Mouse (Mus musculus) 3134 (cell line): ENCODE results near the gene Ppp4r1.

Experiments
- DNase-seq: peaks from one replicate; pipeline ENCODE4 v3.0.0-alpha.2; 2011; ENCODE audit warnings: low spot score; ENCODE audit not compliant: insufficient read length; ENCODE audit errors: extremely low read depth

Ppp4r1 gene

GRCm38 (mm10) chr17:65782551-65783141 lies at the start of gene Ppp4r1:
Gene Ppp4r1, plus strand, starts transcription at chr17:65782573.
- peak; percentile 89 for DNase-seq

- DNase-seq: no peak
These were observed 49.7 kb upstream of the Ppp4r1 start for GRCm38 (mm10) chr17:65732666-65733065.

GRCm38 (mm10) chr17:65735088-65735487 lies 47.3 kb upstream of the Ppp4r1 start:
- DNase-seq: no peak

- DNase-seq: peak; percentile 64
These were observed 45.2 kb upstream of the Ppp4r1 start for GRCm38 (mm10) chr17:65737175-65737574.

GRCm38 (mm10) chr17:65737622-65738021 lies 44.8 kb upstream of the Ppp4r1 start:
- DNase-seq: peak; percentile 82

- no peak for DNase-seq
These were observed 42.3 kb upstream of the Ppp4r1 start for GRCm38 (mm10) chr17:65739874-65740725.

- DNase-seq: no peak
These were observed 40.8 kb upstream of the Ppp4r1 start for GRCm38 (mm10) chr17:65741565-65741964.

GRCm38 (mm10) chr17:65742245-65742905 lies 40.0 kb upstream of the Ppp4r1 start:
- no peak for DNase-seq

- DNase-seq: no peak
These were observed 39.4 kb upstream of the Ppp4r1 start for GRCm38 (mm10) chr17:65742969-65743368.

- no peak for DNase-seq
These were observed 38.6 kb upstream of the Ppp4r1 start for GRCm38 (mm10) chr17:65743664-65744330.

GRCm38 (mm10) chr17:65746314-65746713 lies 36.1 kb upstream of the Ppp4r1 start:
- no peak for DNase-seq

- no peak for DNase-seq
These were observed 33.4 kb upstream of the Ppp4r1 start for GRCm38 (mm10) chr17:65748997-65749396.

- no peak for DNase-seq
These were observed 32.6 kb upstream of the Ppp4r1 start for GRCm38 (mm10) chr17:65749803-65750202.

- DNase-seq: no peak
These were observed 32.1 kb upstream of the Ppp4r1 start for GRCm38 (mm10) chr17:65750301-65750700.

- DNase-seq: no peak
These were observed 29.2 kb upstream of the Ppp4r1 start for GRCm38 (mm10) chr17:65753130-65753529.

GRCm38 (mm10) chr17:65755857-65756256 lies 26.5 kb upstream of the Ppp4r1 start:
- no peak for DNase-seq

GRCm38 (mm10) chr17:65757150-65757549 lies 25.2 kb upstream of the Ppp4r1 start:
- no peak for DNase-seq

- DNase-seq: no peak
These were observed 19.2 kb upstream of the Ppp4r1 start for GRCm38 (mm10) chr17:65763221-65763620.

GRCm38 (mm10) chr17:65768486-65768885 lies 13.9 kb upstream of the Ppp4r1 start:
- DNase-seq: no peak

GRCm38 (mm10) chr17:65770982-65771915 lies 11.1 kb upstream of the Ppp4r1 start:
- DNase-seq: peak; percentile 43
